Mouse (Mus musculus) adrenal gland, postnatal 14 days (tissue): ENCODE measurements around the gene Hipk4. TPM values are rescaled to one million over a fixed set of nuclear protein-coding genes. Genes with fewer than 3 reads are reported as not detected.

Experiments used
- DNase-seq: peaks from one replicate; pipeline ENCODE4 v3.0.0; 2021; ENCODE audit warnings: mixed read lengths
- total RNA-seq: library from RNA; stranded (reverse); gene quantifications from 2 replicates; pipeline ENCODE4 v1.2.3, GENCODE M21; 2021

Gene Hipk4
- total RNA-seq, 1 experiment from 2014 or later, result 0.44 TPM

DNA sequence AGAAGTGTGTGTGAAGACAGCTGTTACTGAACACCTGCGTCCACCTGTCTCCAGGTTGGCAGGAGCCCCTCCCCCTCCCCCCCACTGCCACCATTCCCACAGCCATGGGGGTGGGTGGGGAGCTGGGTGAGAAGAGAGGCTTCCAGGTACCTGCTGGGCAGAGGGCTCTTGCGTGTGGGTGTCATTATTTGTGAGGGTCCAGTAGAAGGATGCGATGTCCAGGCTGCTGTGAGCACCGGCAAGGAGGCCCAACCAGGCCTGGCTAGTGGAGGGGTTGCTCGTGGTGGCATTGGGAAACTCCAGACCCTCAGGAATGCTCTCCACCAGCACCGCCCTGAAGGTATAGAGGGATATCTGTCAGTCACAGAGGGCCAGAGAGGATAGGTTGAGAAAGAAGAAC, 17.9 kb downstream of the Hipk4 start:
- no peak for DNase-seq

DNA sequence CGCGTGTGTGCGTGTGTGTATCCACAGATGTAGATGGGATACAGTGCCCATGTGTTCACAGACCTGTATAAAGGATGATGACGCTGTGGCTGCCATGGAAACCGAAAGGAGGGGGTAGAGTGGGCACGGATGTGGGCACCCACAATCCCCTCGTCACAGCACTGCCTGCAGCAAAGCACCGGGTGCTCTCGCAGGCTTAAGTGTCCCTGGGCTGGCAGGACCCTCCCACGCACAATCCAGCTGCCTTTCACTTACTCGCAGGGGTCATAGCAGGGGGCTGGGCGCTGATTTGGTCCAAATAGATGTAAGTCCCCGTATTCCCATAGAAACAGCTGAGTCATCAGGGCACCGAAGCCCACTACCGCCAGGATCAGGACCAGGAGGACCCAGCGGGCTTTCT, 18.4 kb downstream of the Hipk4 start:
- peak; percentile 72 for DNase-seq

DNA sequence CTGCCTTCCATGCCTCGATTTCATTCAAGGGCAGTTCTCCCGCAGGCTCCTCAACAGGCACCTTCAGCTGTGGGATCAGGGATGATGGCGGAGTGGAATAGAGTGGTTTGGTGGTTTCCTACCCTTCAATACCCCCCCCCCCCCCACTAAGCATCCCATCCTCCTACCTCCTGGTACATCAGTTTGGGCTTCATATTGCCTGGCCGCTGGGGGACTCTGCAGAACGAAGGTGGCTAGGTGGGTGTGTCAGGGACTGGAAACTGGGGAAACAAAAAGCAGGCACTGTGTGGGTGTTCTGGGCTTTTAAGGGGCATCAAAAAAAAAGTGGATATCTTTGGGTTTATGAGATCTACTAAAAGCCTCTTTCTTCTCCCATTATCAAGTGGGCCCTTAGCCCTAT, 18.9 kb downstream of the Hipk4 start:
- no peak for DNase-seq

DNA sequence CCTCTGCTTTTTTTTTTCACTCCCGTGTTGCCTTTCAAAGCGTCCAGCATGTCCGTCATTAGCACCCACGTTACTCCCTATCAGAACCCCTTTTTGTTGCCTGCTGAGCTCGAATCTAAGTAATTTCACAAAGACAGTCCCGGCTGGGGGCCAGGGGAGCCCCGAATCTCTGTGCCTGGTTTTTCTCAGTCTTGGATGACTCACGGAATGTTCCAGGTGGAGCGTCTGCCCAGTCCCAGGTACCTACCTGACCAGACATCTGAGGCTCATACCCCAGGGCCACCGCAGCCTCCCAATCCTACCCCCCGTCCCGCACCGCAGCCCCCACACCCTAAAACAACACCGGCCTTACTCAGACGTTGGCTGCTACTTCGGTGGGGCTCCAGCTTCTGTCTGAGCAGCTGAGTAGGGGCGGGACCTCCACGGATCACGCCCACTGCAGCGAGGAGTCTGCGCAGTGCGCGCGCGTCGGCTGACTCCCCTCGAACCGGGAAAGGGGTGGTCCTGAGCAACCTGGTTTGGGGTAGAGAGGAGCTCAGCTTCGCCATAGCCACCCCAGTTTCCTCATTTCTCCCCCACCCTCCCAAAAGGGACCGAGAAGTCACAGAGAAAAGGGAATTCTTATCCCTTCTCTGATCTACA, 19.4 kb downstream of the Hipk4 start:
- DNase-seq, result peak; percentile 90

DNA sequence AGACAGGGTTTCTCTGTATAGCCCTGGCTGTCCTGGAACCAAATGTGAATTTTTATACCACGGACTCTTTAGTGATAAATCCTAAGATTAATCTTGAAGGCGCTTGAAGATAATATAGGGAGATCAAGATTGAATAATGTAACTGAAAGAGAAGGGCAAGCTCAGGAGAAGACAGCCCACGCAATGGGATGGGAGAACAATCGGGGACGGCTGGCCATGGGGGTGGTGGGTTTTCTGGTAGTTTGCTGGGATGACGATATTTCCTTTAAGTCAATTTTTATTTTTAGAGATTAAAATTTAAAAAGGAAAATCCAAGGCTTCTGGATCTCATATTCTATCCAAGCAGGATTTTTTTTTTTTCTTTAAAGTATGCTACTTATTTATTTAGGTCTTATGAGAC, 20.0 kb downstream of the Hipk4 start:
- DNase-seq, result no peak

DNA sequence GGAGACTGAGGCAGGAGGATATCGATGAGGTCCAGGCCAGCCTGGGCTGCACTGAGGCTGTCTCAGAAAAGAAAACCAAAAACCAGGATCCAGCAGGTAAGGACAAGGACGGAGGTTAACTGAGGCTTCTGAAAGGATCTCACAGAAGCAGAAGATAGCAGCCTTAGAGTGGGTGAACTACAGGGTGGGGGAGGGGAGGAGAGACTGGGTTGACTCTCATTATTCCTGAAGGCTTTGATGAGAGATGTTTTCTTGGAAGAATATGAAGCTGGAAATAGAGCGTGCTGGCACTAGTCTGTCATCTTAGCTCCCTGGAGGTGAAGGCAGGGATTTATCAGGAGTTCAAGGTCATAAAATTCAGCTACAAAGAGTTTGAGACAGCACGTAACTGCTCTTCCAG, 20.8 kb downstream of the Hipk4 start:
- no peak for DNase-seq

DNA sequence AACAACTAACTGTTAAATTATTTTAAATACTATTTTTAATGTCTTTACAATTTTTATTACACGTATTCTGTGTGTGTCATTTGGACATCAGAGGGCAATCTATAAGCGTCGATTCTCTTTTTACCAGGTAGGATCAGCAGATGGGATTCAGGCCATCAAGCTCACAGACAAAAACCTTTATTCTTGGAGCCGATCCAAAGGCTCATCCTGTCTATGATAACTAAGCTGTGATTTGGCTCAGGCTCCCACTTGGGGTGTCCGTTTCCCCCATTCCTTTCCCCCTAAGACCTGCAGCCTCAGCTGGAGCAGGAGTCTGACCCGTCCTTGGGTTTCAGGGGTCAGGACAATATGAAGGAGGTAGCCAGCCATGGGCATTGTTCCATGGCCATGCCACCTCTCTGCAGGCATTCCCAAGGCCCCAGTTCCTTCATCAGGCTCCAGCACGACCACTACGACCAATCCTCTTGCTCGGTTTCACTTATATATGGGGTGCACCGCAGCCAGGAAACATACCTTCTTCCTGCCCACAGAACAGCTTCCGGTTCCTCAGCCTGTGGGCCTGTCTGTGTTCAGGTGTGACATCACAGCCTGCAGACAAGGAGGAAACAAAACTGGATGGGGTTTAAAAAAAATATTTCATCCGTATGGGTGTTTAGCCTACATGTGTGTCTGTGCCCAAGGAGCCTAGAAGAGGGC, 21.8 kb downstream of the Hipk4 start:
- no peak for DNase-seq

DNA sequence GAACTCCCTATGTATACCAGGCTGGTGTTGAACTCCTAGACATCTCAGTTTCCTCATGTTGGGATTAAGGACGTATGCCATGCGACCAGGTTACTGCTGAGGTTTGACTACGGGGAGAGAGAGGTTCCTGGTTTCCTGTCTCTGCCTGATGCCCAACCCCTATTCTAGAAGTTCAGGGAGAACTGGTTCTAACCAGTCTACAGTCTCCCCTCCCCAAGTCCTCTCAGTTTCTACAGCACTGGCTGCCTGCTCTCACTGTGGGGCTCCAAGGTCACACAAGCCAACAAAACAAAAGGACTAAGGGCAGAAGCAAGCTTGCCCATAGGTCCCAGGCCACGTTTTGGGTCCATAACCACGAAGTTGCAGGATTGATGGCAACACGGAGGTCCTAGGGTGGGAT, 26.5 kb downstream of the Hipk4 start:
- no peak for DNase-seq

DNA sequence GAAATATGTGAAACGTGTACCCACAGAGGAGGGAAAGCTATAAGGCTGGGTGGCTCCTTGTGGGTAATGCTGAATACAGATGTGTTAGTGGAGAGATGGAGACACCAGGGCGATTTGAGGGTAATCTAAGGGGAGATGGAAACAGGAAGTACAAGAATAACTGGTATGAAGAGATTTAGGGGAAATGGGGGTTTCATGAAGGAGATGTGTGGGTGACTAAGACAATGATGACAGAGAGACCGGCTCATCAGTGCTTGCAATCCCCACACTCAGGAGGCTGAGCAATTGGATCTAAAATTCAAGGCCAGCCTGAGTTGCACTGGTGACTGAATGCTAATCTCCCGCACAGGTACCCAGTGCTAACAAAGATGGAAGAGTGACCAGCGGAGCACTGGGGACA, 29.0 kb downstream of the Hipk4 start:
- DNase-seq, result no peak

DNA sequence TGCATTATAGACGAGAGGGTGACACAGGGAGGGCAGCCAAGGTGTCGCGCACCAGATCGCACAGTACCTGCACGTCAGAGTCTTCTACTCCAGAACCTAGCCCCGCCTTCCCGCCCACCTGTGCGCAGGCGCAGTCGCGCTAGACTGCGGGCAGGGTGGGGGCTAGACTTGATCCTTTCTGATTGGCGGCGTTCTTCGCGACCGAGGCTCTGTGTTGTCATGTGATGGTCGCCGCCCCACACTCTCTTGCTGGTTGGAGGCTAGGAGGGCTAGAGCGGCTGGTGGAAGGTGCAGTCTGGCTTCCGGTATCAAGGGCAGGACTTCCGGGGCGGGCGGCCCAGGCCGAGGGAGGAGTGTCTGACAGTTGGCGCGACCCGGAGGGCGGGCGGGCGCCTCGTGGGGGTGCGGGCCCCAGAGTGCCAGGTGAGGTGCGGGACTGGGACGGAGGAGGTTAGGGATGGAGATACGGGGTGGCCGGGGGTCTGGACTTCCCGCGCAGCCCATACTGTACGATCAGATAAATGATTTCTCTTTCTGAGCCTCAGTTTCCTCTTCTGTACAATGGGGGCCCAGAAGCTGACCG, 30.0 kb downstream of the Hipk4 start, which contains the start of the genes Pld3 and 2310022A10Rik:
Gene Pld3 (minus strand): TSS at position 288 of the 583 bp plus-strand sequence.
Gene 2310022A10Rik (plus strand): TSS at position 303 of the 583 bp plus-strand sequence.
- DNase-seq, result peak; percentile 98

DNA sequence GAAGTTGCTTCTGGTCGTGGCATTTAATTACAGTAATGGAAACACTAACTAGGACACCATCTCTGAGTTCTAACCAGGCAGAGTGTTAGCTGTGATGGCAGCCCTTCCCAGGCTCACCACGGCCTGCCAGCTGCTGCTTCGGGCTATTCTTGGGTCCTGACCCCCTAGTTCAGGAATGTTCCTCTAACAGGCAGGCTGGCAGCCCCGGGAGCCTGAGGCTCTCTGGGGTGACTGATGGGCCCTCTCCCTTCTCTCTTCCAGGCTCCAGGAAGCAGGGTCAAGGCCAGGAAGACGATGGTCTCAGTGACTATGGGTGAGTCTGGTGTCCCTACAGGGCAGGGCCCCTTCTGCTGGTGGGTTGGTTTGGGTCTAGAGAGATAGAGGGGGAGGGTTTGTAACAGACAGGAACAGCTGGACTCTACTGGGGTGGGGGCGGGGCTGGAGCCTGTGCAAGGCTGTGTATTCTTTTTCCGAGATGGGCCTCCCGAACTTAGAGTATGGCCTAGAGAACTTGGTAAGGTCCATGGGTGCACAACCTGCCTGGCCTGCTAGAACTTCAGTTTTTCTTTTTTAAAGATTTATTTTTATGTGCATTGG, 37.3 kb downstream of the Hipk4 start:
- no peak for DNase-seq

DNA sequence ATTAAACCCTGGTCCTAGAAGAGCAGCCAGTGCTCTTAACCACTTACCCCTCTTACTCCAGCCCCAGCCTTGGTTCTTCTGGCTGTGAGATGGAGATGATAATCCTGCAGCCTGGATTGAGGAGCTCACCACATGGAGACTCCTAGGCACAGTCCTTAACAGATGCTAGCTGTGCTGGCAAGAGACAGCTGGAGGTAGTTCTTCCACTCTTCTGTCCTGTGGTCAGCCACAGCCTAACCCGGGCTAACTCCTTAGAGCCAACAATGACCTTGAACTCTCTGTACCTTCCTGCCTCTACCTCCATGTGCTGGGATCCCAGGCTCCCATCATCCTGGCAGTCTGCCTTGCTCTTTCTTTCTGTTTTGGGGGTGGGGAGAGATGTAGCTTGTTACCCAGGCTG, 37.9 kb downstream of the Hipk4 start:
- DNase-seq, result no peak

DNA sequence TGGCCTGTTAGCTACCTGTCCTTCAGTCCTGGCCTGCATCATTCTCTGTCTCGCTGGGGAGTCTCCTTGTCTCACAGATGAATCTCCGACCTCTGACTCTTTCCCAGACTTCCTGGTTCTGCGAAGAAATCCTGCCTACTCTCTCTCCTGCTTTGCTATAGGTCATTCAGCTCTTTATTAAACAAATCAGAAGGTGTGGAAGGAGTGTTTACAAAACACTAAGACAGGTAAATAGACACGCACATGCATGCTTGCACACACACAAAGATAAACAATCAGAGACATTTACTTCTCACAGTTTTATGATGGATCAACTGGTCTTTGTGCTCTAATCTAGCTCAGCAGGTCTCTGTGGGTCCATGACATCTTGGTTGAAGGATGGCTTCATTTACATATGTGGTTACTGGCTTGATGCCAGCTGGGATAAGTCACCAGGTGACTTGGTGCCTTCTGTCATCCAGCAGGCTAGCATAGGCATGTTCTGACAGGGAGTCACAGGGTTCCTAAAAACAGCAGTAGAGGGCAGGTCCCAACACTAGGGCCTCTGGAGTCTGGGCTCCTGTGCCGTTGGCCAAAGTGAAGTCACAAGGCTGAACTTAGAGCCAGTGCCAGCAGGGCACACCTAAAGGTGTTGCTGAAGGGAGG, 46.6 kb downstream of the Hipk4 start:
- DNase-seq, result no peak

DNA sequence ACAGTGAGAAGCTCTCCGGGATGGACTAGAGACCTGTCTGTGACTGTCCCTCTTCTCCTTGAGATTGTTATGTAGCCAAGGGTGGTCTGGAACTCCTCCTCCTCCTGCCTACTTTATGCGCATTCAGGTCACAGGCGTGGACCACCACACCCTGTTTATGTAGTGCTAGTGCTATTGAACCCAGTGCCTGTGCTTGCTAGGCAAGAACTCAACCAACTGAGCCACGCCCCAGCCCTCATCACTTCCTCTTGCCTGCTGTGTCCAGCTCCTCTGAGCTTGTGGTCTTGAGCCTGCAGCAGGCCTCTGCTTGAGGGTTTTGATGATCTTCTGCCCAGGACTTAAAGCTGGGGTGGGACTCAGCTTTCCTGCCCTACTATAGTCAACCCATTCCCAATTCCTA, 49.1 kb downstream of the Hipk4 start:
- no peak for DNase-seq

DNA sequence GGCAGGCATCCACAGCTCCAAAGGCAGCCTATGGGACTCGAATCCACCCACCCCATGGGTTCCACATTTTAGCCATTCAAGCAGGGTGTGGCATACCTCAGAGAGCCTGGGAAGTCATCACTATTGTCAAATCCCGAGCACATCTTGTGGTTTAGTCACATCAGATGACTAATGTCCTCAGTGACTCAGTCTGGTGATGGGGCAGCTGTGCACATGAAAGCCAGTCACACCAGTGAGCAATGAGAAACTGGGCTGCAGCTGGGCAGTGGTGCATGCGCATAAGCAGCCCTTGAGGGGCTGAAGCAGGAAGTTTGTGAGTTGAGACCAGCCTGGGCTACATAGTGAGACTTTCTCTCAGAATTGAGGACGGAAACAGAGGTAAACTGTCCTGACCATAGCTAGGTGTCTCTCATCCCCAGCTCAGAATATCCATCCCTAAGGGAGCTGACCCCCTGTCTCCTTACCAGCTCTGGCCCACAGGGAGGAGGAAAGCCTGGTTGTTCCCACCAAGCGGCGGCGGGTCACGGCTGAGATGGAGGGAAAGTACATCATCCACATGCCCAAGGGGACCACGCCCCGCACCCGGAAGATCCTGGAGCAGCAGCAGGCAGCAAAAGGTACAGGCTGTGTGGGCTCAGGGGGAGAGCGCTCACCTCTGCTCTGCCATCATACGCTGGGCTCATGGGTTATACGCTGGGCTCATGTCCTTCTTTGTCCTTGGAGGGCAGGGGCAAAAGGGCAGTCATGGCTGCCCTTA, 51.2 kb downstream of the Hipk4 start:
- peak; percentile 47 for DNase-seq

DNA sequence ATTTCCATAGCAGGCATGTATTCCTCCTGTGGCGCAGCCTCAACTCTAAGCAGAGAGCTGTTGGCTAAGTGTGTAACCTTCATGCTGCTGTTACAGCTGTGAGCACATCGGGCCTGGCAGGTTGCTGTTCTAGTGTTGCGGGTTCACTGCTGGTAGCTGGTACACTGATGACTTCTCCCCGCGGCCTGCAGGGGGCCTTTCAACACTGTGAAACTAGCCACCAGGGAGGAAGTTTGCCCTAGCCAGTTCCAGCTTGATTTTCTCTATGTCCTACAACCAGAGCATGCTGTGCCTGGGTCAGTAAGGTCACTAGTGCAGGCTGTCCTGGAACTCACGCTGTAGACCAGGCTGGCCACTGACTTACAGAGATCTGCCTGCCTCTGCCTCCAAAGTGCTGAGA, 53.8 kb downstream of the Hipk4 start:
- peak; percentile 87 for DNase-seq

DNA sequence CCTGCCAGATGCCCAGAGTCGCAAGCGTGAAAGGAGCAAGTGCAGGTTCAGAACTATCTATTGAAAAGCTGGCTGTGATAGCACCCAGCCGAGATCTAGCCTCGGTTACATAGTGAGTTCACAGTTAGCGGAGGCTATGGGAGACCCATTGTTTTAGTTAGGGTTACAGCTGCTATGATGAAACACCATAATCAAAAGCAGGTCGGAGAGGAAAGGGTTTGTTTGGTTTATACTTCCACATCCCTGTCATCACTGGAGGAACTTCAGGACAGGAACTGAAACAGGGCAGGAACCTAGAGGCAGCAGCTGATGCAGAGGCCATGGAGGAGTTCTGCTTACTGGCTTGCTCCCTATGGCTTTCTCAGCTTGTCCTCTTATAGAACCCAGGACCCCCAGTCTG, 54.5 kb downstream of the Hipk4 start:
- DNase-seq, result no peak

DNA sequence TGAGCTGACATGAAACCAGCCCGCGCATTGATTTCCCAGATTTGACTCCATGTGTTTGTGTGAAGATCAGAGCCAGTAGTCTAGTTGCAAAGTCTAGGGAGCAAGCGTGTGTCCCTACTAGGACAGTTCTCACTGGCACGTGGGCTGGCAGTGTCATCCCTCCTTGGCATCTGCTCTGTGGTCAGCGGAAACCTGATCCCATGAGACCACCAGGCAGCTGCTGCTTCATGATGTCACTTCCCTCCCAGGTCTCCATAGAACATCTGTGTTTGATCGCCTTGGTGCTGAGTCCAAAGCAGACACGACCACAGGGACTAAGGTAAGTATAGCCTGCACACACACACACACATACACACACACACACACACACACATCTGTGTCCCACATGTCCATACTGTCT, 55.4 kb downstream of the Hipk4 start:
- no peak for DNase-seq

DNA sequence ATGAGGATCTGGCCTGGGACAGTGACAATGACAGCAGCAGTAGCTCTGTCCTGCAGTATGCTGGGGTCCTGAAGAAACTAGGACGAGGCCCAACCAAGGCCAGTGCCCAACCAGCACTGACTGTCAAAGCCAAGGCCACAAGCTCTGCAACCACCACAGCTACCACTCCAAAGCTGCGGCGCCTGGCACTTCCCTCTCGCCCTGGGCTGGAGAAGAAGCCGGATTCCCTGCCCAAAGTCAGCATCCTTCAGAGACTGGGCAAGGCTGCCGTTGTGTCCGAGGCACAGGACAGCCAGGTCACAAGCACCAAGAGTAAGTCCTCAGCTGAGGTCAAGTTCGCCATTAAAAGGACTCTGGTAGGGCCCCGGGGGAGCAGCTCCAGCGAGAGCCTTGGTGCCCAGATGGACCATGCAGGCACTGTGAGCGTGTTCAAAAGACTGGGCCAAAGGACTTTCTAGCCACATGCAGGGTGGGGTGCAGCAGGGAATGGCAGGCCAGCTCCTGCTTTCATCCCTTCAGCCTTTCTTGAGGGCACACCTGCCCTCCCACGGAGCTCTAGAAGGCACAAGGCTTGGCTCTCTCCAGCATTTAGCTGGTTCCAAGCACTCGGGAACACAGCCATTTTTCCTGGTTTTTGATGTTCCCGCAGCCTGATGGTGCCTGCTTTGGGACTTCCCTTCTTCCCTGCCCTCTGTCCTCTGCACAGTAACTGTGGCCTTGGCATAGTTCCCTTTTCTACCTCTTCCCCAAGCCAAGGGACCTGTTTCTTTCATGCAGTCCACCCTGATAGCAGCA, 57.5 kb downstream of the Hipk4 start:
- DNase-seq, result peak; percentile 77
